Mouse (Mus musculus) frontal cortex, postnatal 14 days (tissue): ENCODE results near the gene Rras2.
A peak's percentile ranks its signal among the peaks of the same experiment; 100 is the strongest.

Source experiments
- DNase-seq, 2 experiments: peaks; one replicate each; pipeline ENCODE4 v3.0.0; 2022; ENCODE audit warnings: low spot score in 2 of 2

Gene Rras2

GRCm38 (mm10) chr7:114028828-114029227, 88.8 kb downstream of the Rras2 start:
- no peak for DNase-seq

GRCm38 (mm10) chr7:114027406-114027805, 90.2 kb downstream of the Rras2 start:
- no peak for DNase-seq

GRCm38 (mm10) chr7:114026923-114027322, 90.7 kb downstream of the Rras2 start:
- DNase-seq, result no peak

- peak; percentile 54 to 80 for DNase-seq
Measured at GRCm38 (mm10) chr7:114020704-114021093, 96.9 kb downstream of the Rras2 start.

- no peak for DNase-seq
Measured at GRCm38 (mm10) chr7:114020057-114020703, 97.4 kb downstream of the Rras2 start.

GRCm38 (mm10) chr7:114018861-114019260, 98.7 kb downstream of the Rras2 start:
- no peak for DNase-seq

- no peak for DNase-seq
Measured at GRCm38 (mm10) chr7:114016001-114016949, 101.3 kb downstream of the Rras2 start.

- DNase-seq, result no peak
Measured at GRCm38 (mm10) chr7:114011726-114012443, 105.7 kb downstream of the Rras2 start.

GRCm38 (mm10) chr7:114007565-114007964, 110.0 kb downstream of the Rras2 start:
- DNase-seq, result no peak

- no peak for DNase-seq
Measured at GRCm38 (mm10) chr7:114006456-114006855, 111.1 kb downstream of the Rras2 start.

- no peak for DNase-seq
Measured at GRCm38 (mm10) chr7:114005499-114005898, 112.1 kb downstream of the Rras2 start.

- no peak for DNase-seq
Measured at GRCm38 (mm10) chr7:114004171-114004570, 113.4 kb downstream of the Rras2 start.

- no peak for DNase-seq
Measured at GRCm38 (mm10) chr7:113997675-113998354, 119.8 kb downstream of the Rras2 start.
